Mouse (Mus musculus): ENCODE measurements at regions not wholly inside any gene's neighbourhood (a gene's known extent, or its start where the extent isn't known, plus 50 kb on each side); places are given as distances from the start of the nearest gene placed in this dataset.
A peak's percentile ranks its signal among the peaks of the same experiment; 100 is the strongest.

GRCm38 (mm10) chr14:68973636-68974101, 320.4 kb downstream of the Synb start:
- no peak for DNase-seq (ENCODE audit: low read depth)

DNA sequence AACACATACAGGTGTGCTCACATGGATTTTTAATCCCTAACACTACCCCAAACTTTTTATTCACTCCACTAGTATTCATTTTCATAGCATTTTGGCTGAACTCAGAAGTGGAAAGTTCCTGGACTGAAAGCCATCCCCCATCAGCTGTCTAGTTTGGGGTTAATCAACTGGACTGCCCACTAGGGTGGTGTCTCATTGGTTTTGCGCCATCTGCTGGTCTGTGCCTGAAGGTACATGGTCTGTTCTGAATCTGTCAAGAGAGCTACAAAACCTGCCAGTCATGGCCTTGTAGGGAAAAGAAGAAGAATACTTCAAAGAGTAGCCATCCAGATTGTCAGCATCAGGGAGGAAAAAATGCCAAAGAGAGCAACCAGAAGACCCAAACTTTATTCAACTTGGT, 327.3 kb downstream of the Synb start:
- no peak for DNase-seq (ENCODE audit: low read depth)

- no peak for DNase-seq (ENCODE audit: low read depth)
These were observed 339.3 kb downstream of the Synb start for GRCm38 (mm10) chr14:68954577-68955460.

GRCm38 (mm10) chr14:68945906-68946305, 348.2 kb downstream of the Synb start:
- DNase-seq (ENCODE audit: low read depth) = no peak

DNA sequence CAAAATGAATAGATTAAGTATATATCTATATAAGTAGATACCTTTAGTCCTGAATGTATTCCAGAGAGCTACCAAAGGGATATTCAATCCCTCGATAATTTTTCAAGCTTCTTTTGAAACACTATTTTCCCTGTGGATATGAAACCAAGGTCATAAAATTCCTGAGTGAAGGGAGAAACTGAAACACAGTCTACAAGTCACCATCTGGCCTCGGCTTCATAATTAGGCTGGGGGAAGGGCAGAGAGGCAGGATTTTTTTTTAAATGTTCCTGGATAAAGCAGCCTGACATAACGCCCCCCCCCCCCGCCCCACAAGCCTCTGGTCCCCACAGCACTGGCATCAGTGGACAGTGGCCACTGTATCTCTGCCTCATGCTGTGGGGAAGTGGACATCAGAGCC, 348.7 kb downstream of the Synb start:
- no peak for DNase-seq (ENCODE audit: low read depth)

- DNase-seq (ENCODE audit: low read depth) = no peak
These were observed 352.3 kb downstream of the Synb start for GRCm38 (mm10) chr14:68941759-68942158.

- no peak for DNase-seq (ENCODE audit: low read depth)
These were observed 352.9 kb downstream of the Synb start for GRCm38 (mm10) chr14:68941132-68941690.

GRCm38 (mm10) chr14:68935303-68935662, 358.8 kb downstream of the Synb start:
- DNase-seq (ENCODE audit: low read depth) = no peak

DNA sequence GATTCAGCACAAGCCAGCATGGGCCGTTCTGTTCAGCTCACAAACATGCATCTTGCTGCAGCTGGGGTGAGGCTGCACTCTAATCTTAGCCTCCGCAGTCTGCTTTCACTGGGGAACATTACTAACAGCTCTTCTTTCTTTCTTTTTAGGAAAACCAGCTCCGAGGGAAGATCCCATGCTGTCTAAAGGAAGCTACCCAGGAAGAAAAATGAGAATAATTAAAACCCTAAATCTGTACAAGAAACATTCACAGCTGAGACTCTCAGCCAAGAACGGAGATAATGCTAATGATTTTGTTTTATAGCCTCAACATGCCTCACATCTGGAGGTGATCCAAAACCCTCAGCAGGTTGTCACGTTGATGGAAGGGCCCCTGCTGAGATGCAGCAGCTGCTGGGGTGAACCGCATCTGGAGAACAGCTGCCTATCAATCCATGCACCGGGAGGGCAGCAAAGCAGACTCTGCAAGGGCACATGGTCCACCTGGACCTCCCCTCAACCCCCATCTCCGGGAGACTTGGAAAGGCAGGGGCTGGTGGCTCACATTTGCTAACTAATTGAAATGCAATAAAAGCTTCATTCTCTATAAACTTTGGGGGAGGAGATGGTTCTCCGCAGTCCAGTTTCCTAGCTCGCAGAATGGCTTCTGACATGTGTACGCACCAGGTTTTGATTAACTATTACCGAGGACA, 359.3 kb downstream of the Synb start:
- no peak for DNase-seq (ENCODE audit: low read depth)

DNA sequence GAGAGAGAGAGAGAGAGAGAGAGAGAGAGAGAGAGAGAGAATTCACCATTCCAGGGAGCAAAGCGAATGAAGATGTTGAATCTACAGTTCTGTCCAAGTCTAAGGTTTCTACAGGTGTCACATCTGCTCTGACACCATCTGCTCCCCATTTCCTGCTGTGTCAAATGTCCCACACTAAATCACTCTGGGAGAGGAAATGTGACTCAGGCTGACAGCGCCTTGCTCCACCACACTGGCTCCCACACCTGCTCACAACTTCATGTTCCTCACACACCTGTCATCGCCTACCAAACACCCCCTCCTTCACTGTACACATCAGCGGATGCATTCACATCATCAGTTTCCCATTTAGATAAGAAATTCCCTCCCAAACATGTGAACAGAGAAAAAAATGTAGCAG, 366.3 kb downstream of the Synb start:
- DNase-seq (ENCODE audit: low read depth) = no peak

GRCm38 (mm10) chr14:68923054-68923453, 371.0 kb downstream of the Synb start:
- DNase-seq (ENCODE audit: low read depth) = peak; percentile 13

DNA sequence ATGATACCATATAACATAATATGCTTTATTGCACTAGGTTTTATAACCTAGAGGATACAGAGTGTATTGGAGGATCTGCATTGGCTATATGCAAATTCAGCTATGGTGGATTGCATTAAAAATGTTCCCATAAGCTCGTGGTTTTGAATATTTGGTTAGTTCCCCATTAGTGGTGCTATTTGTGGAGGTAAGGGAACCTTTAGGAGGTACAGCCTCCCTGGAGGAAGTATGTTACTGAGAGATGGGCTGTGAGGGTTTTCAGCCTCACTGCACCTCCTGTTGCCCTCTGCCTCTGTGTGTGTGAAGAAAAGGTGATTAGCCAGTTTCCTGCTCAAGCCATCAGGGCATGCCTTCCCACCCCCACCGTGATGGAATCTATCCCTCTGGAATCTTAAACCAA, 372.1 kb downstream of the Synb start:
- no peak for DNase-seq (ENCODE audit: low read depth)

- DNase-seq (ENCODE audit: low read depth) = no peak
These were observed 375.5 kb downstream of the Synb start for GRCm38 (mm10) chr14:68918526-68919045.

- no peak for DNase-seq (ENCODE audit: low read depth)
These were observed 394.2 kb downstream of the Synb start for GRCm38 (mm10) chr14:68899921-68900320.

GRCm38 (mm10) chr14:68877171-68877570, 416.9 kb downstream of the Synb start:
- no peak for DNase-seq (ENCODE audit: low read depth)

DNA sequence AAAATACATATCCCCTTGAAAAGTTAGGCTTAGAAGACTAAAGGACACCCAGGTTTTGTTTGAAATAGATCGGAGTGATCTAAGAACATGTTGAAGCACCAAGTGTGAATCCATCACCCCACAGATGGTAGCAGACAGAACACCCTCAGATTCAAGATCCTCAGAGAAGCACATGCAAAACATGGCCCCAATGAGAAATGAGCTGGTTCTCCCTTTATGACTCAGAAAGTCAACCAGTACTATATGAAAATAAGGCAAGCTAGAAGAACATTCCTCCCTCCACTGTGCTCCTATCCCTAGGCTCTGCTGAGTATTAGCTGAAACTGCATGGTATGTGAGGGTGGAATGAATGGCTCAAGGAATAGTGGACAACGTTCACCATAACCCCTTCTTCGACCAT, 433.0 kb downstream of the Synb start:
- no peak for DNase-seq (ENCODE audit: low read depth)

GRCm38 (mm10) chr14:68857948-68858347, 436.2 kb downstream of the Synb start:
- DNase-seq (ENCODE audit: low read depth) = no peak

GRCm38 (mm10) chr14:68848506-68848905, 445.6 kb downstream of the Synb start:
- no peak for DNase-seq (ENCODE audit: low read depth)

GRCm38 (mm10) chr14:68847609-68848008, 446.5 kb downstream of the Synb start:
- DNase-seq (ENCODE audit: low read depth) = no peak

DNA sequence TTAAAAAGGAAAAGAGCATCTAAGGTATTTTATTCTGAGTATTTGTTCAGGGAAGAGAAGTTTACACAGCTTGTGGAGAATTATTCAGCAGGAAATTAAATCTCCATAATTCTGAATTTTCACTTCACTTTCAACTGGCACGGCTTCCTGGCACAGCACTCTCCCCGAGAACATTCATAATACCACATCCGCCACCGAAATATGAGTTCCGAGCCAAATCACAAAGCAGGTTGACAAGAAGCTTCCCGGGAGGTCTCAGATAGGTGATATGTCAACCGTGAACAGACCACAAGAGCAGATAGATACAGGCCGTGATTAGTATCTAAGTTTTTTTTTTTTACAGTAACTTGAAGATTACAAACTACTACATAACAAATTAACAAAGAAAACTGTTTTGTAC, 473.9 kb downstream of the Synb start:
- DNase-seq (ENCODE audit: low read depth) = no peak

GRCm38 (mm10) chr14:68808976-68809375, 485.1 kb downstream of the Synb start:
- DNase-seq (ENCODE audit: low read depth) = no peak

DNA sequence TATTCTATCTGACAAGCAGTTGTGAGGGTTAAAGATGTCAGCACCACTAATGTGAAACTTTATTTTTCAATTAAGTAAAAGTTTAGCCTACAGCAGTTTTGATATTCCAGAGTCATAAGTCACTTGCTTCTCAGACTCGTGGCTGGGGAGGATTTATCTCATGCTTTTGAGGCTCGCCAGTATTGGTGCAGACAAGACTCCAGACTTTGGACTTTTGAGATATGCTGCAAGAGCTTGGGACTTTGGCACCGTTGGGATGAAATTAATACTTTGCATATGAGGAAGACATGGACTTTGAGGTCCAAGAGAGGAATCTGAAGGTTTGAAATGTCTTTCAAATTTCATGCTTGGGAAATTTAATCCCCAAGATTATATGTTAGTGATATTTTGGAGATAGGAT, 486.2 kb downstream of the Synb start:
- DNase-seq (ENCODE audit: low read depth) = no peak

DNA sequence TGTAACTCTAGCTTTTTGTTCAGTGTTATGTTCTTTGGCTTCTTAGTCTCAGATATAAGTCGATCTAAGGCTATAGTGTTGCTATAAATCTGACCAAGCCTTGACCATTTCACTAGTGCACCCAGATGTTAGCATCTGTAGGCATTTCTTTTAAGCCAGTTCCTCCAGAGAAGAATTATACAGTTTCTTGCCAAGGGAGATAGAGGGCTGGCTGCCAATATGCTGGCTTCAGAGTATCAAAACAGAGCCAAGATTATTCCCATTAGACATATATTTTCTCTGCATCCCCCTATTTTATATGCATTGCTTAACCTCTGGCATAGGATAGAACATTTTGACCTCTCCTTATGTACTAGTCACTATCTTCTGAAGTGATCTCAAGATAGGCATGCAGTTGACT, 487.5 kb downstream of the Synb start:
- no peak for DNase-seq (ENCODE audit: low read depth)
